Mouse (Mus musculus) CH12F3 (cell line): ENCODE measurements around the gene Zmym6.

Source experiments
- in situ Hi-C: fragments of 300-500 bp; cut with MboI; formaldehyde crosslinking; loops from 2 replicates; pipeline ENCODE4 v1.14.3; 2020; ENCODE audit warnings: low sequenced_read_pairs

Zmym6 gene

GRCm38 (mm10) chr4:127123391-127123790, 46.2 kb downstream of the Zmym6 start, which contains the start of gene Tmem35b:
Gene Tmem35b, plus strand, starts transcription at chr4:127123691.
- in situ Hi-C loops = no loop called here

DNA sequence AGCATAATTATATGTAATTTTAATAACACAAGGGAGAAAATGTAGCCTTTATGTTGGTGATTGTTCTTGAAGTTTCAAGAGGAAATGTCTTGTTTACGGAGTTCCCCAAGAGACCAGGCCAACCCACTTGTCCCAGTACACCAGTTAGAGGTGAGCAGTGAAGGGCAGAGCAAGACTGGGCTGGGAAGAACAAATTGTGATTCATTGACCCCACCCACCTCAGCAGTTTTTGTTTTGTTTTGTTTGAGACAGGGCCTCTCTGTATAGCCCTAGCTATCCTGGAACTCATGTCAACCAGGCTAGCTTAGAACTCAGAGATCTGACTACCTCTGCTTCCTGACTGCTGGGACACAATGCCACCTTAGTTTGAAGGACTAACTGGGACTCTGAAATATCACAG, 47.1 kb downstream of the Zmym6 start:
- in situ Hi-C loops = no loop called here

DNA sequence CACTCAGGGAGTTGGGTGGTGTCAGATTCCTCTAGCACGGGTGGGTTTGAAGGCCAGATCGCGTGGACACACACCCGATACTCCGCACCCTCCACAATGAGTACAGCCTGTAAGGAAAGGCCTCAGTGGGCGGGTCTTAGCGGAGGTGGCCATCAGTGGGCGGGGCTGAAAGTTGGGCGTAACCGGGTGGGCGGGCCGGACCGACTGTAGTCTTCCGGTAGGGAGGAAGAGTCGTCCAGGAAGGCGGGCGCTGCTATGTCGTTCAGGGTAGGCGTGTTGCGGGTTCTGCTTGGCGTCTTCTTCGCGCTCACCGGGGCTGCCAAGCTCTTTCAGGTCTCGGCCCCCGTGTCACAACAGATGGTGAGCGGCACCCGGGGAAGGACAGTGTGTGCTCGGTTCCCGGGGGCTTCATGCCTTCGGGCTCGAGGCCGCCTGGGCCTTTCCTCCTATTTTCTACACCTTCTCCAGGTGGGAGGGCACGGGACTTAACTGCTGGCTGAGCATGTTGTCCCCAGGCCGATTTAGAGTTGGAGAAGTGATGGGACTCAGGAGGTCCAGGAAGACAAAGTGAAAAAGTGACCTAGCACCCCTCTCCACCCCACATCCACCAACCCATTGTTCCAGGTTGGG, 48.8 kb downstream of the Zmym6 start:
- in situ Hi-C loops = no loop called here

- in situ Hi-C loops = no loop called here
These were observed 57.5 kb downstream of the Zmym6 start for GRCm38 (mm10) chr4:127134687-127135086.

DNA sequence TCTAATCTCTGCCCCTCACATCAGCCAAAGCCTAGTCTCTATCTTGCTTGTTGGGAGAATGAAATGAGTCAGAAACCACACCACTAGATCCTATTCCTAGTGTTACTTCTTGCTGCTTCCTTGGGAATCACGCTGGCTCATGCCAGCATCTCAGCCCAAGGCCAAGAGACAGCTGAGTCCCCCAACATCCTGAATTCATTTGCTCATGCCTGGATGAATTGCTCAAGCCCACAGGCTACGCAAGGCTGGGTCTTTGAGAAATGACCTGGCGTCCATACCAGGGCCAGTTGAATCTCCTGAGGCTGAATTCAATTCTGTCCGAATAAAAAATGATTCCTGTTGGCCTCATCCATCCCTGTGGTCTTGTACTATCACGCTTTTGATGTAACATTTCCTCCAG, 60.4 kb downstream of the Zmym6 start:
- in situ Hi-C loops = no loop called here

GRCm38 (mm10) chr4:127138486-127138885, 61.3 kb downstream of the Zmym6 start:
- in situ Hi-C loops = no loop called here

GRCm38 (mm10) chr4:127150031-127150430, 72.8 kb downstream of the Zmym6 start:
- in situ Hi-C loops = no loop called here

DNA sequence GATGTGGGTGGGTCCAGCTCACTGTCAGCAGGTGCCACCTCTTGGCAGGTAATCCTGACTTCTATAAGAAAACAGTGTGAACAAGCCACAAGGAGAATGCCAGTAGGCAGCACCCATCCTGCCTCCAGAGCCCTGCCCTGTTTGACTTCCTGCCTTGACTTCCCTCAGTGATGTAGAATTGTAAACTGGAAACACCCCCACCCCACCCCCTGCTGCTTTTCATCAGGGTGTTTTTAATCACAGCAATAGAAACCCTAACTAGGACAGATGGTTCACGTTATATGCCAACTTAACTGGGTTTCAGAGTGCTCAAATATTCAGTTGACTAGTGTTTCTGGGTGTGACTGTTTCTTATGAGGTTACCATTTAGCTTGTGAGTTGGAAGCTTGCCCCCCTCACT, 76.2 kb downstream of the Zmym6 start:
- in situ Hi-C loops = no loop called here

- in situ Hi-C loops = no loop called here
These were observed 78.6 kb downstream of the Zmym6 start for GRCm38 (mm10) chr4:127155757-127156156.

- in situ Hi-C loops = no loop called here
These were observed 80.6 kb downstream of the Zmym6 start for GRCm38 (mm10) chr4:127157746-127158145.

DNA sequence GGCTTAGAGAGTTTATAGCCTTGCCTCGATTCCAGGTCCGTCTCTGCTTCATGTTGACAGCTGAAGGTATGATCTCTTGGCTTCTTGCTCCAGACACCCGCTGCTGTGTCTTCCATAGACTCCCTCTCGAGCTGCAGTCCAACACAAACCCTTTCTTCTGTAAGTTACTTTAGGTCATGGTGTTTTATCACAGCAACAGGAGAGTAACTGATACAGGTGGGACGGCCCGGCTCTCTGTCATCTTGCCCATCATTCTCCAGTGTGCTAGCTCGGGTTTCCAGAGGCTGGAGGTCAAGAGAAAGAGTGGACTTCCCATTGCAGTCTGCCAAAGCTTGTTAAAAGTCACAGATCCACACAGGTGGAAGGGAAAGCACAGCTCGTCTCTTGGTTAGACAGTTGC, 86.7 kb downstream of the Zmym6 start:
- in situ Hi-C loops = no loop called here

DNA sequence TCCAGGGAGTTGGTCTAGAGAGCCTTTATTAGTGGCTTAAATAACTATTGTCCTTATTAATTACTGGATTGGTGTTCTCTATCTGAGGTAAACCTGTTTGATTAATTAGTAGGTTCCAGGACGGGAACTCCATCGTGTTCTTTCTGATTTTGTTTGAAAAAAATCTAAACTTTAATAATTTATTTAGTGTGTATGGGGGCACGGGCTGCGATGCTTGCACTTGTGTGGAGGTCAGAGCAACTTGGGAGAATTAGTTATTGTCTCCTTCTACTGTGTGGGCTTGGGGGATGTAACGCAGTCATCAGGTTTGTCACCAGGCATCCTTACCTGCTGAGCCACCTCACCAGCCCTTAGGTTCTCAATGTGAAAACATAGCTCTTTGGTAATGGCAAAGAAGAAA, 89.9 kb downstream of the Zmym6 start:
- in situ Hi-C loops = no loop called here

DNA sequence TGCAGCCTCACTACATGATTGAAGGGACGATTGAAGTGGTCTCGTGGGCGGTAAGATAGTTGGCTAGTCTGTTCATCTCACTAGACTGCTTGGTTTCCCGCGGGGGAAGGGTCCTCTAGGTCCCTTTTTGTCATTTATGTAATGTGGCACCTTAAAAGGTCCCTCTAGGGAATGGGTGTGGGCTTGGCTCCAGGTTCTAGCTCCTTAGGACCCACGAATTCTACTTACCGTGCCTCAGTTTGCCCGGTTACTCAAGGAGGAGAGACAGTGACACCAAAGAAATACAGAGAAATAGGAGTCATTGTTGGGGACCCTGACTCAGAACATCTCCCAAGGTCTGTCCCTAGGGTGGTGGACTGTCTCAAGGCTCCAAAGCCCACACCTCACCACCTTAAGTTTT, 90.5 kb downstream of the Zmym6 start:
- in situ Hi-C loops = no loop called here

DNA sequence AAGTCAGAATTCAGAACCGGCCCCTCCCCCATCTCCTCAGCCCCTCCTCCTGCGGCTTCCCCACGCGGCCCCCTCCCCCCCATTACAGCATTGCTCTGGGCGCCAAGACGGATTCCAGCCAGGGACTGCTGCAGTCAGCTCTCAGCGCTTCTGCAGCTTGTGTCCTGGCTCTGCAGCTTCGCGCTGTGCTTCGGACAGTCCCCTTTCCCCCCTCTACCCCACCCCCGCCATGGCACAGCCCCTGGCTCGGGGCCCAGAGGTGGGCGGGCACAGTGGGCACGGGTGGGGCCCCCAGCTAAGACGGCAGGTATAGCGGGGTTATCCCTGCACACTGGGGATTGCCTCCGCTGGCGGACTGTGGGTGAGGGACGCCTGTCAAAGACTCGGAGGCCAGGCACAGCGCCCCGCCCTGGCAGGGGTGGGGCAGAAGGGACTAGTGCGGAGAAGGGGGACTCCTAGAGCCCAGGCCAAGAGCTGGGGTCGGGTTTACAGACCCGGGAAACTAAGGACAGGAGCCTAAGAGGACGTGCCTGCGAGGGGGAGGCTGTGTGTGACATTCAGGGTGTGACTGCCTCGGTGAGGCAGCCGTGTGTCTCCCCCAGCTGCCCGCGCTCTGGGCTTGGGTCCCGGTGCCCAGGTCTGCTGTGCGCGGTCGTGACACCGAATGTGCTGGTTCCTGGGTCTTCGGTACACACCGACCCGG, 91.2 kb downstream of the Zmym6 start:
- in situ Hi-C loops = no loop called here

GRCm38 (mm10) chr4:127168914-127169345, 91.7 kb downstream of the Zmym6 start, which contains the start of gene Dlgap3:
Gene Dlgap3, plus strand, starts transcription at chr4:127169204.
- in situ Hi-C loops = no loop called here

DNA sequence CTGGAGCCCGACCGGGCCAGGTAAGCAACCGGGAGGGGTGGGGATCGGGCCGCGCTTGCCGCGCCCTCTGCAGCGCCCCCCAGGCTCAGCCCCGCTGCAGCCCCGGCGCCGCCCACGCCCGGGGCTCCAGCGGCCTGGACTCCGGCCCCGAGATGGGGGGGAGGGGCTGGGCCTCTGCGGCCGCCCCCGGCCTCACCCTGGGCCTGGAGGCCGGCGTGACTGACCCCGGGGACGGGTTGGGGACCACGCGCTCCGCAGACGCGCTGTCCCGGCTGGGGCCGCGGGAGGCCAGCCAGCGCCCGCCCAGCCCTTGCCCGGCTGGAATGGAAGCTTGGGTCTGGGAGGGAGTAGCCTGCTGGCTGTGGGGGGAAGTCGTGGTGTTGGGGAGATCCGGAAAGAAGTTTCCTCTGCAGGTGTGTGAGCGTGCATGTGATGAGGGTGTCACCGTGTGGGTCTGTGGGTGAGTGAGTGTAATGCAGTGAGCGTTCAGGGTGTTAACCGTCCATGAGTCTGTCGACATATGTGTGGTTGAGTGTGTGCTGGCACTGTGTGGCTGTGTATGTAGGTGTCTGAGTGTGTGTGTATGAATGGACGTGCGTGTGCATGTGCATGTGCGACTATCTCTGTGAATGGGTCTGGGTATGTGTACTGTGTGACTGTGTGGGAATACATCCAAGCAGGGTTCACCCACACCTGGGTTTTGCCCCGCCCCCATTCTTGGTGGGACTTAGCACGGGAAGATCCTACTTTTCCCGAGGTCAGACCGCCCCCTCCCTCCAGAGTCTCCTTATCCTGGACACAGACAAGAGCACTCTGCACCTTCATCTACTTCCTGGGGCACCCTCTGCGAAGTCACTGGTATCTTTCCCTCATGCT, 92.4 kb downstream of the Zmym6 start:
- in situ Hi-C loops = no loop called here

- in situ Hi-C loops = no loop called here
These were observed 93.7 kb downstream of the Zmym6 start for GRCm38 (mm10) chr4:127170866-127171265.

DNA sequence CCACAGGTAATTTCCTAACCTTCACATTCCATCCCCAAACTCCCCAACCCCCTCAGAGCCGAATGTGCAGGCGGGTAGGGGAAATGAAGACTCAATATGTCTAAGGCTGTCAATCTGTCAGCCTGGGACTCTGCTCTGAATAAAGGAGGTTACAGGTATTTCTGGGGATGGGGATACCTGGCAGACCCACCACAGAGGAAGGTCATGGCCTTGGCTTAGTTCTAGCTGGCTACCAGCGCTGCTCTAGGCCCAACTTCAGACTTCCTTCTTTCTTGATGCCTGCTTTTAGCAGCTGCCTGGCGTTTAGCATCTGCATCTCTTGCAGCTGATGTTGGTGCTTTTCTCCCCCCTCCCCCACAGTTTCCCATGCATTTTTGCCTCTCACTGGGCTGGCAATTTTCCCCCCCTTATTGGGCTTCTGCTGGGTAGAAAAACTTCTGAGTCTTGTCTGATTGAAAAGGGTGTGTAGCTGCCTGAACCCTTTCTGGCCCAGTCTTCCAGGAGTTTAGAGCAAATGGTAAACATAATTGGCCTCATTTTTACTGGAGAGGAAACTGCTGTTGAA, 94.2 kb downstream of the Zmym6 start:
- in situ Hi-C loops = no loop called here

GRCm38 (mm10) chr4:127172119-127172518, 94.9 kb downstream of the Zmym6 start:
- in situ Hi-C loops = no loop called here

DNA sequence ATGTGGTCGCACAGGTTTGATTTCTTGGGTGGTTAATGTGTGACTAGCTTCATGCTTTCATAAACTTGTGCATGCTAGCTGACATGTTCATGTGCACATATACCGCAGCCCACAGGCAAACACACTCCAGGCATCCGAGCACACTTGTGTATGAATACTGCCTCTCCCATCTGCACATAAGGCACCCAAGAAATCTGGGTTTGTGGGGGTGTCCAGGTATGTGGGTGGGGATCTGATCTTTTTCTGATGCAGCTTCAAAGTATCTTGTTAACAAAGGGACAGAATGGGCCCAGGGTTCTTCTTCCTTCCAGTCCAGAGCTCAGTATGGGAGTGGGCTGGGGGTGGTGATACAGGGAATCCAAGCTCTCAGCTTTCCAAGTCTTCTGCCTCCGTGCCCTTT, 95.4 kb downstream of the Zmym6 start:
- in situ Hi-C loops = no loop called here

DNA sequence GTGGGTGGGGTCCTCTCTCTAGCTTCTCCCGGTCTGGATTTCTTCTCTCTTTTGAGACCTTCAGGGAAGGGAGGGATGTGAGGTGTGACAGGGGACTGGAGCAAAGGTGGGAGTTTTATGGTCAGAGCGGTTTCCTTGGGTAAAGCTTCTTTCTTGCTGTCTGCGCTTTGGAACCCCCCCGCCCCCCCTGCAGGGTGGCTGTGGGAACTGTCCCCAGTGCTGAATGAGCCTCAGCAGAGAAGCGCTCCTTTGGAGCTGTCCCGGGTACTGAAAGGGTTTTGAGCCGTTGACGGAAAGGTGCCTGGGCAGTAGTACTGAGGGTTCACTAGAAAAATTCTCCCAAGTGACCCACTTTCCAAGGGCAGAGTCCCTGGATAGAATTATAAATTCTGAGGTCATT, 96.3 kb downstream of the Zmym6 start:
- in situ Hi-C loops = no loop called here
